Mouse (Mus musculus) spleen, postnatal 36 days (tissue): ENCODE data around the gene Tpst1.
"Not testable (repeated sequence)": the region's sequence is repeated elsewhere in the genome, so short reads cannot be mapped to it uniquely, and the experiment has no call there.

Experiments used
- DNase-seq, 2 experiments: peaks; one replicate each; pipeline ENCODE4 v3.0.0; 2022; ENCODE audit warnings: low spot score in 2 of 2, mixed read lengths in 1 of 2

Gene Tpst1

GRCm38 (mm10) chr5:130073026-130073425 is at the start of gene Tpst1:
Tpst1 (plus strand) TSS chr5:130073326.
- DNase-seq: no peak

DNA sequence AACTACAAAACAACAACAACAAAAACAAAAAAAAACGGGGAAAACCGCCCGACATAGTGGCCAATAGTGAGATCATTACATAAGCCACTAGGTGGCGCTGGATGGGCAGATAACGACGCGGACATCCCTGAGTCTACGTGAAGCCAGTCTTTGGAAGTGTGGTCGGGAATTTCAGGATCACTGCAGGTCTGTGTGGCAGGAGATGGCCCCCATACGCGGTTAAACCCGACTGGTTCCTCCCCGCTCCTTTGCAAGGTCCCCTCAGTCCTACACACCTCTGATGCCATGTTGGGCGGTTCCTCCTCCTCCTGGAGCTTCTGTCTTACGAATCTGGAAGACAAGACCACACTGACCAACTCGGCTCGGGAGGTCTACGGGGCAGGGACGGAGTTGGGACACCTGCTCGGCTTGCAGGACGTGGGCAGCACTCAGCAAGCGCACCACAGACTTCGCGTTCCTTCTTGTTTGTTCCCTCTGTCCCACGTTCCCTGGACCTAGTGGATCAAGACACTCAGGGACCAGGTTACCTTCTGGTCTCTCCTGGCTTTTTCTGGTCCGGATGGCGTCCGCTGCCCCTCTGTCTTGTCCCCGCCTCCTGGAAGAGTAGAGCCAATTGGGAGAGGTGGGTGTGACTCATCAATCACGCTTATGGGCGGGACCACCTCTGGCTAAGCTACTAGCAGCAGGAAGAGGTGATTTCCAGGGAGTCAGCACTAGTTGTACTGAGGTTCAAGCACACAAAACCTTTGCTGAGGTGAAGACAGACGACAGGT is 49.2 kb upstream of the Tpst1 start:
- peak; percentile 84 to 88 for DNase-seq

DNA sequence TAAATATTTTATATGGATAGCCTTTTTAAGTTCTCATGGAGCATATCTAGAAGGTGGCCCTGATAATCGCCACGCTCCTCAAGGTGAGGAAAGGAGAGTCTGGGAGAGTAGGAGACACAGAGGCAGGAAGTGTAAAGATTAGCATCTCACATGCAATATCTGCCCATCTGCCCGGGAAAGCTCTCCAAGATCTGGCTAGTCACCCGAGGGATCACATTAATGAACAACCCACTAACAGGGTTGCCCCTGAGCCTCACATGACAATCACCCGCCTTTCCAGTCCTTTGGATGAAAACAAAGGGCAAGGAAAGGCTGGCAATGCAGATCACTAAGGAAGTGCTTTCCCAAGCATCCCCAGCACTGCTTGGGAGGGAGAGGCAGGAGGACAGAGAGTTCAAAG is 46.0 kb upstream of the Tpst1 start:
- no peak for DNase-seq

DNA sequence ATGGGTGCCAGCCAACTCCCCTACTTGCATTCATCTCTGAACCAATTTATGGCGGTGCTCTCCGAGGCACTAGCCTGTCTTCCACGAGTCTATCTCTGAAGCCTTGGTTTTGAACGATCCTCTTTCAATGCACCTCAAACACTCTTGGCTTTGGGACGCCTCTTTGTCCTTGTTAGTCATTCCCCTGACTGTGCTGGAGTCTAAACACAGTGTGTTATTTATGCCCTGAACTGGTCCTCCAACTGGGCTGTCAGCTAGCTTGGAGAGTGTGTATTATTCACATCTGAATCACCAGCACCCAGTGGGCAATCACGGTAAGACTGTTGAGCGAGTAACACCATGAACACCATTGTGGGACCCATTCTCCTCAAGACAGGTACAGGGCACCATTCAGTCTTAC is 45.4 kb upstream of the Tpst1 start:
- no peak for DNase-seq

DNA sequence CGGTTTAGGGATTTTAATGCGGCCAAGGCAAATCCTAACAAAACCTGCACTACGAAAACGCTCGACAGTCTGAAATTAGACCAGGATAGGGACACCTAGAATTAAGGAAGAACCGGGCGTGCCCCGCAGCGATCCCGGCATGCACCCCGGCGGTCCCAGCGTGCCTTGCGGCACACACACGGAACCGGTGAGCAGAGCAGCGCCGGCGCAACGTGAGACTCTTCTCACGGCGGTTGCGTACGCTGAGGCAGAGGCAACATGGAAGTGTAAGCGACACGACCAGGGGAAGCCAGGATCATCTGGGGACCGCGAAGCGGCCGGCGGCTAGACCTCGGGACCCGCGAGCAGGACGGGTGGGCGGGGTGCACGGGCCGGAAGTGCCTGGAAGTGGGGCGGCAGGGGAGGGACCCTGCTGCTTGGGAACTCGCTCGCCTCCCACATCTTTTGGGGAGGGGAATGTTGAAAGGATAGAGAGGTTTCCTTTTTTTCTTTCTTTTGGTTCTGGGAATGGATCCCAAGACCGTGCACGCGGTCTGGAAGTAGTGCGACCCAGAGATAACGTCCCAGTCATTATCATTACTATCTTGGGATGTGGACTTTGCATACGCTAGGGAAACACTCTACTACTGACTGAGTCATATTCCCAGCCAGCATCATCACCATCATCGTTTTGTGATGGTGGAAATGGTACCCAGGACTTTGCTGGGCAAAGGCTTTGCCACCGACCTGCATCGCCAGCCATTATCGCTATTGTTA is 43.8 kb upstream of the Tpst1 start, which contains the start of the genes Asl and Crcp:
TSS of gene Asl (minus strand) at position 106 of the 756 bp plus-strand sequence.
TSS of gene Crcp (plus strand) at position 149 of the 756 bp plus-strand sequence.
- DNase-seq: peak; percentile 86 to 87

- no peak for DNase-seq
Measured at GRCm38 (mm10) chr5:130031410-130032390, 41.4 kb upstream of the Tpst1 start.

GRCm38 (mm10) chr5:130033869-130034268 is 39.3 kb upstream of the Tpst1 start:
- DNase-seq: no peak

DNA sequence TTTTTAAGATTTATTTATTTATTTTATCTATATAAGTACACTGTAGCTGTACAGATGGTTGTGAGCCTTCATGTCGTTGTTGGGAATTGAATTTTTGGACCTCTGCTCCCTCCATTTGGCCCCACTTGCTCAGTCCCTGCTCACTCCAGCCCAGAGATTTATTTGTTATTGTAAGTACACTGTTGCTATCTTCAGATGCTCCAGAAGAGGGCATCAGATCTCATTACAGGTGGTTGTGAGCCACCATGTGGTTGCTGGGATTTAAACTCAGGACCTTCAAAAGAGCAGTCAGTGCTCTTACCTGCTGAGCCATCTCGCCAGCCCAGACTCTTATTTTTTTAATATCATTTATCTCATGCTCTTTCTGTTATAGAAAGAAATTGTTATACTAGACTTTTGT is 36.8 kb upstream of the Tpst1 start:
- DNase-seq: not testable (repeated sequence)

- peak; percentile 34 to 50 for DNase-seq
Measured at GRCm38 (mm10) chr5:130037752-130038455, 35.2 kb upstream of the Tpst1 start.

DNA sequence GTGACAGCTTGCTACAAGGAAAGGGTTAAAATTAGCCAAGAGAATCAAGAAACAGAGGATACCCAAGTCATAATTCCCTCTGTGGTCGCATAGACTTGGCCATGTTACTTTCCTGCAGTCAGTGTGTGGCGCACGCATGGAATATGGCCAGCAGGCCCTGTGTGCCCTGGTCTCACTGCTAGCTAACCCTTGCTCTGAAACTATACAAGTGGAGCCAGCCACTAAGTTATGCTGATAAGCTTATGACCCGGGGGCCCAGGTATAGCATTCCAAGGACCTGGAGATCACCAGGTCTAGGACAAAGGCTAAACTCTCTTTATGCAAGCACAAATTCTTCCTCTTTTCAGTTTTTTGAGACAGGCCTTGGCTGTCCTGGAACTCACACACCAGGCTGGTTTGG is 32.3 kb upstream of the Tpst1 start:
- DNase-seq: no peak

DNA sequence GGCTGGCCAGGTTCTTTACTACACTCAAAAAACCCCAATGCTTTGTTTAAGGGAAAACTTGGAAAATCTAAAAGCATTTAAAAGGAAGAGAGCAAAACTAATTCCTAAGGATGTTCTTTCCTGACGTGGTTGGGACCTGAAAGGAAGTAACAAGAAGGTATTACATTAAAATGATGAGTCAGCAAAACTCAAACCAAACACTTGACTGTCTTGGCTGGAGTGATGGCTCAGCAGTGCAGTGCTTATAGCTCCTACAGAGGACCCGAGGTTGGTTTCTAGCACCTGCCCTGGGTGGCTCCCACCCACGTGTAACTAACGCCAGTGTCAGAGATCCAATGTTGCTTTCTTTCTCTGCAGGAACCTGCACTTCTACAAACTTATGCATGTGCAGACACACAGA is 31.9 kb upstream of the Tpst1 start:
- no peak for DNase-seq

- no peak for DNase-seq
Measured at GRCm38 (mm10) chr5:130043741-130044140, 29.4 kb upstream of the Tpst1 start.

GRCm38 (mm10) chr5:130044201-130044695 is 28.9 kb upstream of the Tpst1 start:
- peak in 1 of 2 experiments; percentile 21 for DNase-seq

- DNase-seq: no peak
Measured at GRCm38 (mm10) chr5:130046100-130046499, 27.0 kb upstream of the Tpst1 start.

DNA sequence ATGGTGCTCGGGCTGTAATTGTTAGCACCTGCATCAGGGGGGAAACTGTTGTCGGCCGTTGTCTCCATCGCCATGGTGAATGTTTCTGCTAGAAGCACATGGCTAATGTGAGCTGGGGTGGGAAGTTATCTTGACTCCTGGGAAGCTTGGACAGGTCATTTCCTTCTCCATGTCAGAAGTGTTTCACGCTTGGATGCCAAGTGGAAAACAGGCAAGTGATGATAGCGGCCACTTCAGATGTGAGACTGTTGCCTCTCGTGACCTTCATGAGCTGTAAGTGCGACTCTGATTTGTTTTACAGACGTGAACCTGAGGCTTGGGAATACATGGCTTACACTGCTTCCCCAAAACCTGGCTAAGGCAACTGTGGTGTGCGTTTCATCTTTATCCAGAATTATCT is 26.5 kb upstream of the Tpst1 start:
- no peak for DNase-seq

GRCm38 (mm10) chr5:130047013-130047412 is 26.1 kb upstream of the Tpst1 start:
- DNase-seq: no peak

- DNase-seq: no peak
Measured at GRCm38 (mm10) chr5:130048786-130049520, 24.2 kb upstream of the Tpst1 start.

DNA sequence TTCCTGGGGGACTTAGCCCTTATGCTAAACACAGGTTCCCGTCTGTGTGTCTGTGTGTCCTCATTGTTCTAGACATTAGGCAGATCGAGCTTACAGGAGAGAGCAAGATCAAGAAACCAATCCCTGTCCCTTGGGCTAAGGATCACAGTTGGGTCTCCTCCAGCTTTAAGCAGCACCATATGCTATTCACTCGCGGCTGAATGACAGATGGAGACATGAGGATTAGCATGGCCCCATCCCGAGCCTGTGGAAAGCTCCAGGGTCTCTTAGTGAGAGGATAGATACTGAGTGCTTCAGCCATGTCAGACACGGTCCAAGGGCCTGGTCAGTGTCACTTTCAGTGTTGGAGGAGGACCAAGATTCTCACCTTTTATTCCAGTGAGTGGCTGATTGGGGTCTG is 22.7 kb upstream of the Tpst1 start:
- no peak for DNase-seq

DNA sequence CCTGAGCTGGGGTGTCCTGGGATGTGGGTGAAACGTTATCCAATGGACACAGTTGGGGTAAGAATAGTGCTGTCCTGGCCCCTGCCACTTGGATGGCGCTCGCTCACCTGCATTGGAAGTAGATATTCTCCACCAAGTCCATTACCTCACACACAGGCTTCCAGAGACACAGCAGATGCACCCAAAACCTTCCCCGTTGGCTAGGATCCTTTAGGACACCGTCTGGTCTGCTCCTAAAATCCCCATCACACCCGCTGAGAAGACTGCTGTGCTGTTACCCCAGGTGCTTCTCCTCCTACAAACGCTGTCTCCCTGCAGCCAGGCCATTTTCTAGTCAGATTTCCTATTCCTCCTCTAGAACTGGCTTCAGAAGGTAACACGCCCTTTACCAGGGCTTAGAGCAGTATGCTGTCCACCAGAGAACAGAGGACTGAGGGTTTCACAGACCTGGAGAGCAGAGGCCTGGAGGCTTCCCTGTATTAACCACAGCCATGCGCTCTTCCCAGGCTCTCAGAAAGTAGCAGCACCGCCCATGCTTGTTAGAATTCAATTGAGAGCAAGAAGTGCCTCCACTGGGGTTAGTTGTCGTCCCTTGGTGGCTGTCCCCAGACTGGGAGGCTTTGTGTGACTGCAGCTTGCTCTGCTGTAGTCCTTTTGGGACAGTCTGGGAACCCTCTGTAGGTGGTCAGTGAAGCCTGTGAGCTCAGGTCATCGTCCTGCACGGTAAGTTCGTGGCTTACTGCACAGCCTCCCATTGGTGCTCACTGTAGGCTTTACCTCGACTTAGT is 21.9 kb upstream of the Tpst1 start:
- DNase-seq: no peak
